Mouse (Mus musculus) layer of hippocampus, adult 2 months (tissue): ENCODE data around the gene Cdh23. TPM values are rescaled to one million over a fixed set of nuclear protein-coding genes. Genes with fewer than 3 reads are reported as not detected.

Source experiments
- DNase-seq, 2 experiments: peaks; one replicate each; pipeline ENCODE4 v3.0.0; 2022; ENCODE audit warnings: low spot score in 2 of 2
- H3K27ac ChIP-seq: fragments of 200-600 bp; 2 replicates; pipeline ENCODE4 v1.8.1; 2022
- H3K4me3 ChIP-seq: fragments of 200-600 bp; 2 replicates; pipeline ENCODE4 v1.8.1; 2022; ENCODE audit warnings: mild to moderate bottlenecking
- CTCF ChIP-seq: fragments of 200-600 bp; conservative IDR thresholded peaks from 2 replicates; pipeline ENCODE4 v1.8.1; 2022; ENCODE audit warnings: antibody characterized with exemption, mild to moderate bottlenecking, moderate library complexity
- total RNA-seq, 2 experiments: library from RNA; stranded (reverse); gene quantifications; 2 replicates each; pipeline ENCODE4 v1.2.3; 2021

The Cdh23 gene
- total RNA-seq, 2 experiments from 2014 or later: 2.7 to 2.9 TPM

DNA sequence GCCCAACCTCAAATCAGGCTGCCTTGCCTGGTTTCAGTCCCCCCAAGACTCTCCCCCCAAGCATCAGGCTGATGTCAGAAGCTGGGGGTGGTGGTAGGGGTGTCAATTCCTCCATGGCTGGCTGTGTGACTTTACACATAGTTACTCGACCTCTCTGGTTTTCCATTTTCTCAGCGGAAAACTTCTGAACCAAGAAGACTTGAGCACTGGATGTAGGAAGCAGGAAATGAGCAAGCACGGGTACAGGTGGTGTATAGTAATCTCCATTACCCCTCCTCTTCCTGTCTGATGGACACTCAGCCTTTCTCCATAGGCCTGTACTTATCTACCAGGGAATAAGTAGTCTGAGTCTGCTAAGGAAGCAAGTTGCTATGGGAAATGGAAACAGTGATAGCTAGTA, 316.1 kb downstream of the Cdh23 start:
- no peak for DNase-seq
- no peak for TF ChIP-seq CTCF
- no peak overlapping the region for H3K4me3 ChIP-seq
- no peak overlapping the region for H3K27ac ChIP-seq

DNA sequence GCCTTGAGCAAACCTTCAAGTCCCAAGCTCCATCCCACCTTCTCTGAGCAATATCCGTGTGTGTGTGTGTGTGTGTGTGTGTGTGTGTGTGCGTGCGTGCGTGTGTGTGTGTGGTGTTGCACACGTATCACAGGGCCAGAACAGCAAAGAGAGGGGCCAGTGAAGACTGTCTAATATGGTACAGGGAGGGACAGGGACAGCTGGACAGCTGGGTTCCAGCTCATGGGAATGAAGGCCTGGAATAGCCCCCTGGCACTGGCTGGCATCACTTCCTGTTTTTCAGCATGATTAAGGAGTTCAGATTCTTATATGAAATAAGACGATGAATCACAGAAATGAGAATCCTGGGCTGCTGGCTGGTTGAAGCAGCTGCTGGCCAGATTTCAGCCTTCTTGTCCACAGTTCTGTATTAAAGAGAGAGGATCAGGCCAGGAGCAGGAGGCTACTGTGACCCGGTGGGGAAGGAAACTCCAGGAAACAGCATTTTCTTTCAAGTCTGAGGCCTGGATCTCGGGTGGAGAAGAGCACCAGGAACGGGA, 316.8 kb downstream of the Cdh23 start:
- DNase-seq: no peak
- TF ChIP-seq CTCF: no peak

DNA sequence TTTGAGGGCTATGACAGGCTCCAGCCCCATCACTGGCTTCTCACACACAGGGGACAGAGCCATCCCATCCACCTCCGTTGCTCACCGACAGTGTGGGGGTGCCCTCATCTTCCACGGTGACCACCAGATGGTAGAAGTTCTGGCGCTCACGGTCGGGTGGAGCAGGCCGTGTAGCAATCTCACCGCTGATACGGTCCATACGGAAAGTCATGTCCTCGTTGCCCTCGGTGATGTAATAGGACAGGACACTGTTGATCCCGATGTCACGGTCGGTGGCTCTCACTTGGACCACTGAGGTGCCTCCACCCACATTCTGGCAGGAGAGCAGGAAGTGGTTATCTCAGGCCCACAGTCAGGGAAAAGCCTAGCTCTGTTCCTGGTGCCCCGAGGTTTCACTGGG, 319.6 kb downstream of the Cdh23 start:
- Histone ChIP-seq H3K4me3 (no peak overlapping the region), H3K27ac (no peak overlapping the region)
- DNase-seq: no peak
- TF ChIP-seq CTCF: no peak

More for the DNA sequence above, 316.8 kb downstream of the Cdh23 start:
- Histone ChIP-seq H3K27ac (no peak overlapping the region), H3K4me3 (no peak overlapping the region)

DNA sequence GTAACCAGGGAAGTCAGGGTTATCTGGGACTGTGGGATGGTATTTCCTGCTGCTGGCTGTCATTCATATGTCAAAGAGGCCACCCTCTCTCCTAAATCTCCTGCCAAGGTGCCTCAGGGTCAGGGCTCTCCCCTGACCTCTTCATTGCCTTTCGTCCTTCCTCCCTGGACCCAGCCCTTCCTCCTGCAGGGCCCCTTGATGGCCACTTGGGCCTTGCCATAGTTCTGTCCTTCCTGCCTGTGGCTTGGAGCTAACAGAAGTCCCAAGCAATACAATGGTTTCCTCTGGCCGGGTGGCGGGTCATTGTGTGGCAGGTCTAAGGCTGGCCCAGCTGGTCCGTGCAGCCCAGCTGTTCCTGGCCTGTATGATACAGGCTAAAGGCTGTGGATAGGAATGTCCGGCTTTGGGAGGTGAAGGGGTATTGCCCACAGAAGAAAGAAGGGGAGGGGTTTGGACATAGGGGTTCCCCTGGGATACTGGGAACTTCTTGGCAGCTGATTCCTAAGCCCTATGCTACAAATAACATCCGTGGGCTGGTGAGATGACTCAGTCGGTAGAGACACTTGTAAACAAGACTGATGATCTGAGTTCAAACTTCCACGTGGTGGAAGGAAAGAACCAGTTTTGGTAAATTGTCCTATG, 322.2 kb downstream of the Cdh23 start:
- Histone ChIP-seq H3K4me3 (no peak overlapping the region), H3K27ac (peak overlapping the region; percentile 32; the same call in 1 of the 2 replicates)
- DNase-seq: no peak
- peak; percentile 20 for TF ChIP-seq CTCF

DNA sequence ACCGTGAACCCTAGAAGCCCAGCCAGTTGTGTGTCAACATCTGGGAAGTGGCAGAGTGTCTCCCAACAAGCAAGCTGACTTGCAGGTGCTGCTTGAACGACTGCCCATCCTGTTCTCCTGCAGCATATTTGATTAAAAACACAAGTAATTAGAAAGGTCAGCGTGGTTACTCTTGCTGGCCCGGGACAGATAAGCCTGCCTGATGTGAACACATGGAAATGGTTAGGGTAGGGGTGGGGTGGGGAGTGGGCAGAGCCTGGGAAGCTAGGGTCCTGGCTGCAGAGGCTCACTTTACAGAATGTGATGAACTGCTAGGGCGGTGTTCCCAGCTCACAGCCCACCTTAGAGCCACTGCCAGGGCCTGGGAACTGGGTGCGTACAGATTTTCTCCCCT, 322.8 kb downstream of the Cdh23 start:
- Histone ChIP-seq H3K27ac (no peak overlapping the region; the same call in 1 of the 2 replicates), H3K4me3 (no peak overlapping the region)
- no peak for DNase-seq
- no peak for TF ChIP-seq CTCF

DNA sequence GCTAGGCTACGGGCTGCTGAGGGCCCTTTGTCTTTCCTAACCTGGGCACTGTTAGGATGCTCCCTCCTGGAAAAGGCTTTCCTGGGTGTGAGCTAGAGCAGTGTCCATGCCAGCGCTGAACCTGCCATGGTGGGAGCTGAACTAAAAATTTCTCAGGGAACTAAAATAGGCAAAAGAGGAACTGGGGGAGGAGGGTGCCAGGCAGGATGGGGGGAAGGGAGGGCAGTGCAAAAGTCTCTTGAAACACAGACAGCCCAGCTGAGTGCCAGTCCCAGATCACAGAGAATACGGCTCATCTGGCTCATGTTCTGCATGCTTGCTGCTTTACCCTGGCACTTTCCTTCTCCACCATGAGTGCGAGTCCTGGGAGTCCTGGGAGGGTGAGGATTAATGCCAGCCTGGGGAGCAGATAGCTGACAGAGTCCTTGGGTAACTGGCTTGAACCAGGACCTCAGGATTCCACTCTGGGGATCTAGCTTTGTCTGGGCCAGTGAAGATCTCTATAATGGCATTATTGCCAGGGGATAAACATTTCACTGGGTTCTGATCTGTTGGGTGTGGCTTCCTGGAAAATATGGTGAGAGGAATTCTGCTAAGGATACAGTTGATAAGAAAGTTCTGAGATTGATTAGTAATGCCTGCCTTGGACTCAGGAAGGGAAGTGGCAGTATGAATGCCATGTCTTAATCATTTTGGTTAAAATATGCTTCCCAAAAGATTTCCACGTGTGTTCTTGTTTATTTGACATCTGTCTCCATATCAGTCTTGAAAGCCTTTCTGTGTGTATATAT, 324.5 kb downstream of the Cdh23 start:
- H3K4me3 ChIP-seq: no peak overlapping the region
- H3K27ac ChIP-seq: peak overlapping the region; percentile 39; the same call in 1 of the 2 replicates
- no peak for TF ChIP-seq CTCF
- DNase-seq: no peak

DNA sequence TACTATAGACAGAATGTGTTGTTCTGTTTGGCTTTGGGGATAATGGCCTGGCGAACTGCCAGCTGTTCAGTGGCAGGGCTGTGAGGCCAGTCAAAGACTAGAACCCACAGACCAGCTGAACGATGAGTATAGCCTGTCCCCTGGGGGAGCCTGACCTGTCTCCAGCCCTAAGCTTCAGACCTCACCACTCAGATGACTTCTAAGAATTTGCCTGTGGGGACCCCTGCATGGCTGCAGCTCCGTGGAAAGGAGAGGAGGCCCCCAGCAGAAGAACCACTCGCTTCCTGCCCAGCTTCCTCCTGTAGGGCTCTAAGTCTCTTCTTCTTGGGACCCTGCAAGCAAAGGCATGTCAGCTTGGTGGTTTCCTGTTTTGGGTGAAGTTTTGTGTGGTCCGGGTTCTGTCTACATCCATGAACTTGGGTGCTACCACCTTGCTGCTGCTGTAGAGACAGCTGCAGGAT, 325.7 kb downstream of the Cdh23 start:
- TF ChIP-seq CTCF: no peak
- no peak for DNase-seq
- Histone ChIP-seq H3K4me3 (no peak overlapping the region), H3K27ac (peak overlapping the region; percentile 39; the same call in 1 of the 2 replicates)

DNA sequence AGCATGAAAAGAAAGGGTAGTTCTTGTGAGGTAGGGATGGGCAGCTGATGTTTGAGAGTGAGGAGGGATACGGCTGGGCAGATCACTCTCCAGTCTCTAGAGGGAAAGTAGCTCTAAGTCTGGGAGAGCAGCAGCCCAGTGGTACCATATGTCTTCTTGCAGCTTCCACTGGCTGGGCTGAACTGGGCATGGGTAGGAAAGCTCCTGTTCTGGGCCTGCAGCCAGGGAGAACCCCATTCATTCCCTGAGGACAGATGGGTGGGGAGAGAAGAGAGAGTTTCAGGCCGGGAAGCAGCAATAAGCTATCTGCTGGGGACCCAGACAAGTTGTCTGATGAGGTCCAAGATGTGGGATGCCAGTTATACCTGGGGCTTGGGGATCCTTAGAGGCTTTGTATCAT, 326.2 kb downstream of the Cdh23 start:
- H3K4me3 ChIP-seq: no peak overlapping the region
- no peak for TF ChIP-seq CTCF

DNA sequence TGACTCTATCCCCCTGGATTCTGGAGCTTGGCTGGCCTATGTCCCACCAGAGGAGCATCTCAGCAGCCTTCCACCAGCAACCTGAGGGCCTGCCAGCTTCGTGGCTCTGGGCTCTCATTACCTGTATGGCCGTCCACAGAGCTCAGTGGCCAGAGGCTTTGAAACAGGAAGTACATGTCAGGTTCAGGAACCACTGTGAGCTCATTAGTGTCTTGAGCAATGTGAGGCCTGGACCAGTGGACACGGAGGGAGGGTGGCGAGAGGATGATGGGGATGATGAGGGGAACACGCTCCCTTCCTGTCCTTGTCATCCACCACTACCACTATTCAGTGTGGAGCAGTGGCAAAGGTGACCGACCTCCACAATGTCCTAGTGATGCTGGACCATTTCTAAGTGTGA, 326.9 kb downstream of the Cdh23 start:
- H3K4me3 ChIP-seq: no peak overlapping the region
- H3K27ac ChIP-seq: no peak overlapping the region
- TF ChIP-seq CTCF: no peak
- DNase-seq: no peak

More for the DNA sequence above, 326.2 kb downstream of the Cdh23 start:
- 0 out of 2 replicates have a peak overlapping the region, but pooled peaks have one; percentile 1 for H3K27ac ChIP-seq
- DNase-seq: peak; percentile 44 to 51

DNA sequence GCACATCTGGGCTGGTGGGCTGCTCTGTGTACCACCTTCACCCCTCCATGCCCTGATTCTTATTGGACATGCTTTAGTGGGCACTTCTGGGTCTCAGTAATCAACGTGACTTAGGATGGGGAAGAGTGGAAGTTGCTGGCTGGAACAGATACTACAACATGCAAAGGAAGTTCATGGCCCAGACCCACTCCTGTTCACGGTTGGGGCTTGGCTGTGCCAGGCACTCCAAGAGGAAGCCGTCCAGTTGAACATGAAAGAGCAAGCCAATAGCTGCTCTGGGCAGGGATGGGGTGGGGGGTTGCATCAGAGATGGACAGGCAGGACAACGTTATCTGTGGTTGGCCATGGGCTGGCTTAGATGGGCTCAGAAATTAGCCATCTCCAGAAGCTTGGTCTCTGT, 328.4 kb downstream of the Cdh23 start:
- no peak for TF ChIP-seq CTCF
- H3K4me3 ChIP-seq: no peak overlapping the region
- no peak for DNase-seq
- H3K27ac ChIP-seq: no peak overlapping the region

DNA sequence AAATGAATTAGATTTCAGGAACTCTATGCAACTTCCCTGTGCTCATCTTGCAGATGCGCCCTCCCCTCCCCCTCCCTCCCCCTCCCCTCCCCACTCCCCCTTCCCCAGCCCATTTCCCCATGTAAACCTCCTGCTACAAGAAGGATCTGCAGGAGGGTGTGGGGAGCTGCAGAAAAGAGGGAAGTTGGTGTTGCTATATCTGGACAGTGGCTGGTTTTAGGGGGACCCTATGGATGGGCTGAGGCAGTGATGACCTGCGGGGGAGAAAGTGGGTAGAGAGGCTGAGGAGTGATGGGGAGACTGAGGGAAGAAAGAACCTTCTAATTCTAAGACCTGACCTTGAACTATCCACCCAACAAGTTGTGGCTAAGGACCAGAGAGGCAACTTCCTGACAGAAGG, 329.1 kb downstream of the Cdh23 start:
- no peak for DNase-seq
- no peak for TF ChIP-seq CTCF

DNA sequence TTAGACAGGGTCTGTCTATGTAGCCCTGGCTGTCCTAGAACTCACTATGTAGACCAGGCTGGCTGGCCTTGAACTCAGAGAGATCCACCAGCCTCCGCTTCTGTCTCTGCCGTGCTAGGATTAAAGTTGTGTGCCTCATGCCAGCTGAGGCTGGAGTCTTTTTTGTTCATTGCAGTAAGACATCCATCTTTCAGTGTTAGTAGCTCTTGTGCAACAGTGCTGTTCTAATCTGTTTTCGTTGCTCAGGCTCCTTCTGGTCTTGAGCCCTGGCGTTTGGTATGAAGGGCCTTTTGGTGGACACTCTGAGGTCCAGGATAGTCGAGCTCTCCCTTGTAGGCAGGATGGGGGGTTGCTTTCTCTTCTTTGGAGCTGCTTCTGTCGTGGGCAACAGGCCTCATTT, 332.9 kb downstream of the Cdh23 start:
- no peak overlapping the region for H3K27ac ChIP-seq
- no peak for DNase-seq
- no peak for TF ChIP-seq CTCF

More for the DNA sequence above, 329.1 kb downstream of the Cdh23 start:
- H3K27ac ChIP-seq: no peak overlapping the region
- H3K4me3 ChIP-seq: no peak overlapping the region

DNA sequence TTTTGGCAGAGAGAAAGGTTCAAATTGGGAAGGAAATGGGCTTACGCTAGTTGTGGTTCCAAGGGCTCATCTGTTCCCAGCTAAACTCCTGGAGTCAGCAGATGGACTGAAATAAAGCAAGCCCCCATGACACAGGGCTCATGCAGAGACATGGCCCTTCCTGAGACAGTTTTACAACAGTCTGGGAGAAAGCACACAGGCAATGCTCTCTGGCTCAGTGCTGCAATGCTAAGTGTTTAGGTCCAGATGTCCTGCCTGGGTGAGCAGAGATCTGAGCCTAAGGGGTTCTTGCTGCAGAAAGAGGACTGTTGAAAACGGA, 334.0 kb downstream of the Cdh23 start:
- TF ChIP-seq CTCF: no peak
- no peak for DNase-seq
- Histone ChIP-seq H3K4me3 (no peak overlapping the region), H3K27ac (no peak overlapping the region)

More for the DNA sequence above, 332.9 kb downstream of the Cdh23 start:
- H3K4me3 ChIP-seq: no peak overlapping the region
